Mouse (Mus musculus): Measurements from ENCODE around the gene Slc17a9. TPM values are rescaled to one million over a fixed set of nuclear protein-coding genes. Genes with fewer than 3 reads are reported as not detected.

The Slc17a9 gene
- polyA plus RNA-seq (2012; rRNA removed; ENCODE audit: low replicate concordance), result 8.9 and 29.1 TPM in 2 replicates

DNA sequence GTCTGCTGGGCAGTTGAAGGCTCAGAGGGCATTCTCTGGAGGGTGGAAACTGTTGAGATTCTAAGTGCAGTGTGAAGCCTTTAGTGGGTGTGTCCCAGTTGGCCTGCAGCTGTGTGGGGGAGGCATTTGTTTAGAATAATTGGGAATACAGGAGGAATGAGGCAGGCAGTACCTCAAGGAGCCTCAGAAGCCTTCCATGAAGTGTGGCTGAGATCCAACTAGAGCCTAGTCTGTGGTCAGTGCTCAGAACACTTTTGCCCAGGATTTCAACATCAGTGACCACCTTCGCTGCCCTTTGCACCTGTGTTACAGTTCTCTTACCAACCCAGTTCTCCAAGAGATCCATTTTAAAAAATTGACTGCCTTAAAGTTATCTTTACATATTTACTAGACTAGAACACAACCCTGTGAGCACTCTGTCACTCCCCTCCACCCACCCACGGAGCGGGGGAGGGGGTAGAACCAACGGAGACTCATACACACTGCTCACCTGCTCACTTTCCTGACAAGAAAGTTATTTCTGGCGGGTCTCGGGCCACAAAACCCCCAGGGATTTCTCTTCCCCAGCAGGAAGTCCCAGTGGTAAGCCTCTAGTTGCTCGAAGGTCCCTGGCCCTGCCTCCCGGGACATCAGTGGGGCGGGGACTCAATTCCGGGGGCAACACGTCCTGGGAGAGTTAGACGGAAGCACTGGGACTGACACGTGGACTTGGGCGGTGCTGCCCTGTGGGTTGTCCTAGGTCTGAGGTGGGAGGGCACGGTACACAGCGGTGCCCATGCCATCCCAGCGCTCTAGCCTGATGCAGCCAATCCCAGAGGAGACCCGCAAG is at the start of gene Slc17a9:
Slc17a9 (plus strand) TSS at position 679 of the 829 bp plus-strand sequence.

DNA sequence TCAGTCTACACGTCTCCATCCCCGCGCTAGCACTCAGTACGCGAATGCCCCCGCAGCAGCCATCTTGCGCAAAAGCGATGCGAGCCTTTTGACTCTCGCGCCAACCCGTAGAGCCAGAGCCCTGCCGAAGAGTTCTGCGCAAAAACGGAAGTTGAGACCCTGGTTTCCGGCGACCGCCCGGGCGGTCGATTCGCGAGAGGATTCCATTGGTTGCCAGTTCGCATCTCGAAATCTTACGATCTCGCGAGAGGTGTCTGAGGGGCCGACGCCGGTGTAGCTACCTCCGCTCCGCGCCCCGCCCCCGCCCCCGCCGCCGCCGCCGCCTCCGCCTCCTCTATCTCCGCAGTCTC is 15.2 kb upstream of the Slc17a9 start, which contains the start of the genes Dido1 and Gid8:
Dido1 (minus strand) TSS at position 77 of the 350 bp plus-strand sequence.
Gid8 (plus strand) TSS at position 195 of the 350 bp plus-strand sequence.

DNA sequence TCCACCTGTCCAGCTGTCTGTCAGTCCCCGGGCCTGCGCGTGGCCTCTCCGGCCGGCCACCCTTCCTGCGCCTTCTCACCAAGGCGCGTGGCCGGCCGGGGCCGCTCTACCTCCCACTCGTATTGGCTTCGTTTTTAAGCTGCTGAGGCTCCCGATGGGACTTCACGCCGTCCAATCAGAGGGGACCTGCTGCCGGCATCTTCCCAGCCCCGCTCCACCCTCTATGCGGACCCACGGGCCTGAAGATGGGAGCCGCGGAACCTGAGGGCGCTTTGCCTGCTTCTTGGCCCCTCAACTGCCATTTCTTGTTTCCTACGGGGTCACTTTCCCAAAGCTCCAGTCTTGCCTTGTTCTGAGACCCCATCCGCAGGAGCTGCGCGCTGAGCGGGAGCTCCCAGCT is 51.7 kb downstream of the Slc17a9 start, which contains the start of gene Bhlhe23:
Bhlhe23 (minus strand) TSS at position 108 of the 400 bp plus-strand sequence.

Other genes starting within 250 kb of the Slc17a9 start
- gene Ntsr1, start 225.3 kb upstream of the Slc17a9 start, polyA plus RNA-seq (2012; rRNA removed; ENCODE audit: low replicate concordance), result 0.56 and 1.2 TPM in 2 replicates
- gene Mrgbp, start 144.0 kb upstream of the Slc17a9 start, polyA plus RNA-seq (2012; rRNA removed; ENCODE audit: low replicate concordance), result 13.3 and 18.2 TPM in 2 replicates
- 15.0 and 30.8 TPM in 2 replicates for gene Ogfr, start 136.0 kb upstream of the Slc17a9 start, polyA plus RNA-seq (2012; rRNA removed; ENCODE audit: low replicate concordance)
- gene Col9a3, start 127.5 kb upstream of the Slc17a9 start, polyA plus RNA-seq (2012; rRNA removed; ENCODE audit: low replicate concordance), result 0.97 and 3.3 TPM in 2 replicates
- not detected in 2 replicates for gene Tcfl5, start 82.6 kb upstream of the Slc17a9 start, polyA plus RNA-seq (2012; rRNA removed; ENCODE audit: low replicate concordance)
- gene Dido1, start 15.3 kb upstream of the Slc17a9 start, polyA plus RNA-seq (2012; rRNA removed; ENCODE audit: low replicate concordance), result 4.5 and 7.1 TPM in 2 replicates
- 10.2 and 11.5 TPM in 2 replicates for gene Gid8, start 15.1 kb upstream of the Slc17a9 start, polyA plus RNA-seq (2012; rRNA removed; ENCODE audit: low replicate concordance)
- not detected in 2 replicates for gene Bhlhe23, start 51.6 kb downstream of the Slc17a9 start, polyA plus RNA-seq (2012; rRNA removed; ENCODE audit: low replicate concordance)
- gene Ythdf1, start 195.7 kb downstream of the Slc17a9 start, polyA plus RNA-seq (2012; rRNA removed; ENCODE audit: low replicate concordance), result 8.8 and 14.8 TPM in 2 replicates
- not detected in 2 replicates for gene Birc7, start 203.8 kb downstream of the Slc17a9 start, polyA plus RNA-seq (2012; rRNA removed; ENCODE audit: low replicate concordance)
- gene Nkain4, start 229.4 kb downstream of the Slc17a9 start, polyA plus RNA-seq (2012; rRNA removed; ENCODE audit: low replicate concordance), result 3.3 and 3.5 TPM in 2 replicates
- 46.8 and 52.4 TPM in 2 replicates for gene Arfgap1, start 242.0 kb downstream of the Slc17a9 start, polyA plus RNA-seq (2012; rRNA removed; ENCODE audit: low replicate concordance)

Measured in duodenum, adult 2 months (tissue).